Mouse (Mus musculus): ENCODE data around the gene 1700016H13Rik.

The 1700016H13Rik gene

DNA sequence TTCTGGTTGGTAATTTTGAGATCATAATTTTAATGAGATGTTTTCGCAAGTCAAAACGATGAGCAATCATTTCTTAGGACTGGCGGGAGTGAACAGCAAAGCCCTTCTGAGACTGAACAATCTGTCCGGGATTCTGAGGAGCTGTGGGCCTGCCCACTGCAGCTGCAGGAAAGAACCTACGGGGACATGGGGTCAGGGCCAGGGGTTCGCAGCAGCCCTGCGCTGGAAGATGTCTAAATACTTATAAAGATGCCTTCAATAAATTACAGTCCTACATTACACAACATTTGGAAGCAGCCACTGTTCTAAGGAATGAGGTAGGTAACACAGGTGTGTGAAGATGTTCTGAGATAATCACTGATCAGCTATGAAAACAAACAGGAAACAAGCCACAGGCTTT lies 50.1 kb downstream of the 1700016H13Rik start:
- DNase-seq (ENCODE audit: low spot score in 2 of 2), result no peak

DNA sequence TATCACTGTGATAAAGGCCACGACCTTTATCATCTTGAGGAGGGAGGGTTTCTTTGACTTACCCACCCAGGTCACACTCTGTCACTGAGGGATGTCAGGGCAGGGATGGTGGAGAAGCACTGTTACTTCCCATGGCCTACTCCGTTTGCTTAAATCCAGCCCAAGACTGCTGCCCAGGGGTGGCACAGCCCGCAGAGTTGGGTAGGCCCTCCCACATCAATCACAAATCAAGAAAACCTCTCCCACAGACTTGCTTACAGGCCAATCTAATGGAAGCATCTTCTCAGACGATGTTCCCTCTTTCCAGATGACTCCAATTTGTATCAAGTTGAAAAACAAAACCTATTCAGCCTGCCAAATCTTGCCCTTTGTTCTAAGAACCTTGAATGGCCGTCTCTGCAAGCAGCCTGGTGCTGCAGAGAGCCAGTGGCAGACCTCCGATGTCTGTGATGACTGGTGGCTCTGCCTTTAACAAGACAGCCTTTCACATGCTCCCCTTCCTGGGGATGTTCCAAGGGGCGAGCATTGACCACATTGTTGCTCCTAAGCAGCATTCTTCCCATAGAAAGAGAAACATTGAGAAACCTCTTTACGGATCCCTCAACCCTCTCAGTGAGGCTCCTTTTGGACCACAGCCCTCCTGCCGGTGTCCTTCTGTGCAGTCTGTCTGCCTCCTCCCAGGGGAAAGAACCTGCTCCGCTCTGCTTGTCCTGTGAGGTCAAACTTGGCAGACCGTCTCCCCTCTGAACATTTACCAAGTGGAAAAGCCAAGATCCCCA lies 52.5 kb downstream of the 1700016H13Rik start:
- no peak for DNase-seq (ENCODE audit: low spot score in 2 of 2)

DNA sequence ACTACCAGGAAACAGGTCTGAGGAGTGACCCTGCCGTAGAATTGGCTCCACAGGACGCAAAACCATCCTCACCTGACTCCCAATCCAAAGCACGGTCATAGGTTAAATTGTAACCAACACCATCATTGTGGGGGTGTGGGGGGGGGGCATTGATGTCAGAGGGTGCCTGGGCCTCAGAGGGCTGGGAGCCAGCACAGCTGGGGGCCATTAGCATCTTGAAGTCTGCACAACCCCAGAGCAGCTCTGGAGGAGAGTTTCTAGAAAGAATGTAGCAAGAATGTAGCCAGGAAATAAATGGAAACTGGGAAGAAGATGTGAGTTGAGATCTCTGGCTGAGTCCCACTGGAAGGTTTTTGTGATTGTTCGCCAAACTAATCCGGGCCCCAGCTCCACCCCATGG lies 56.9 kb downstream of the 1700016H13Rik start:
- no peak for DNase-seq (ENCODE audit: low spot score in 2 of 2)

DNA sequence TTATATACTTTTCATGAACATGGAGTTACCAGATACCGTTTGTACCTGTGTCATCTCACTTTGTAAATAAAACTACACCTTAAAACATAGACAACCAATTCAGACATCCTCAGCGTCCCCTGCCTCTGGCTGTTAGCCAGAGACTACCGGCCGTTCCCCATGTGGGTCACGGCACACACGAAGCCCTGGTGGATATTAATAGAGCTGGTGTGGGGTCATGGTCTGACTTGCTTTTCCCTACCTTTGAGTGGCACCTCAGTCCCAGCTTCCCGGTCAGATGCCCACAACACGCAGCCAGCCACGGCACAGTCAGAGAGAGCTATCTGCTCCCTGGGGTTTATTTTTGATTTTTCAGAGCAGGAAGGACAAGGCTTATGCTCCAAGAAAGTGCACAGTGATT lies 57.5 kb downstream of the 1700016H13Rik start:
- no peak for DNase-seq (ENCODE audit: low spot score in 2 of 2)

Measured in frontal cortex, postnatal 10 days (tissue).